Mouse (Mus musculus) stomach, postnatal 0 days (tissue): ENCODE results near the gene Sirt4. TPM values are rescaled to one million over a fixed set of nuclear protein-coding genes. Genes with fewer than 3 reads are reported as not detected.
"Not testable (repeated sequence)": the region's sequence is repeated elsewhere in the genome, so short reads cannot be mapped to it uniquely, and the experiment has no call there.

Source experiments
- ATAC-seq: fragments of 200-750 bp; cut with Nextera tagmentation; 2 replicates; pipeline ENCODE4 v1.8.0; 2017; ENCODE audit not compliant: low FRiP score, low TSS enrichment
- DNase-seq: peaks from one replicate; pipeline ENCODE4 v3.0.0-alpha.2; 2016; ENCODE audit warnings: low spot score
- H3K27ac ChIP-seq: fragments of 300-500 bp; sonication (generic); replicated peaks from 2 replicates; pipeline ENCODE4 v1.5.1; 2014; ENCODE audit warnings: mild to moderate bottlenecking, control low read depth
- H3K27me3 ChIP-seq: fragments of 300-500 bp; sonication (generic); 2 replicates; pipeline ENCODE4 v1.6.1; 2014; ENCODE audit warnings: low read length; ENCODE audit not compliant: control insufficient read depth, insufficient read depth
- H3K36me3 ChIP-seq: fragments of 300-500 bp; sonication (generic); 2 replicates; pipeline ENCODE4 v1.6.1; 2014; ENCODE audit warnings: low read length, mixed read lengths; ENCODE audit not compliant: control insufficient read depth, insufficient read depth
- H3K4me1 ChIP-seq: fragments of 300-500 bp; sonication (generic); replicated peaks from 2 replicates; pipeline ENCODE4 v1.6.1; 2014; ENCODE audit warnings: antibody characterized with exemption; ENCODE audit not compliant: control insufficient read depth, insufficient read depth
- H3K4me2 ChIP-seq: fragments of 300-500 bp; sonication (generic); replicated peaks from 2 replicates; pipeline ENCODE4 v1.6.1; 2014; ENCODE audit warnings: low read depth, mild to moderate bottlenecking, control low read depth, moderate library complexity
- H3K4me3 ChIP-seq: fragments of 300-500 bp; sonication (generic); 2 replicates; pipeline ENCODE4 v1.5.1; 2014; ENCODE audit warnings: low read depth, low read length, control low read depth
- H3K9ac ChIP-seq: fragments of 300-500 bp; sonication (generic); 2 replicates; pipeline ENCODE4 v1.6.1; 2014; ENCODE audit warnings: mild to moderate bottlenecking, low read length, control low read depth, mixed read lengths
- H3K9me3 ChIP-seq: fragments of 300-500 bp; sonication (generic); 2 replicates; pipeline ENCODE4 v1.6.1; 2016; ENCODE audit warnings: low read length; ENCODE audit not compliant: control insufficient read depth
- CTCF ChIP-seq: IDR thresholded peaks from 2 replicates; pipeline ENCODE4 v1.5.1; 2016; ENCODE audit warnings: antibody characterized with exemption, low read depth, mild to moderate bottlenecking, moderate library complexity
- EP300 ChIP-seq: optimal IDR thresholded peaks from 2 replicates; pipeline ENCODE3; 2016; ENCODE audit warnings: antibody characterized with exemption
- WGBS: fragments of 180-500 bp; shearing (Covaris S2); extraction: QIAGEN DNeasy Blood & Tissue Kit; methylation state at CpG from one replicate; pipeline ENCODE4 v1.1.7; 2014; 5-methylcytosine and 5-hydroxymethylcytosine counted together
- polyA plus RNA-seq: library from polyadenylated mRNA; unstranded; fragments of >200 nt; fragmentation: Nextera tagmentation; extraction: Ambion mirVana; gene quantifications from 2 replicates; pipeline ENCODE4 v1.2.1, GENCODE M21; 2015

Gene Sirt4
- polyA plus RNA-seq, 1 experiment from 2014 or later = 11.5 TPM

- H3K27me3 ChIP-seq = no peaks in the 10 kb centered on the region
- H3K9ac ChIP-seq = no peak overlapping the region
- no peak for DNase-seq
- TF ChIP-seq CTCF (no peak), EP300 (no peak)
- peaks cover 10% of the 10 kb centered on the region; the same call in 1 of the 2 replicates for H3K4me1 ChIP-seq
- H3K9me3 ChIP-seq = no peaks in the 10 kb centered on the region
- WGBS = 69% methylated on average over 15 of the region's 15 CpGs
- no peaks in the 10 kb centered on the region for H3K36me3 ChIP-seq
- H3K27ac ChIP-seq = peak overlapping the region; percentile 61; the same call in 1 of the 2 replicates
- H3K4me3 ChIP-seq = no peak overlapping the region
- ATAC-seq = no peak
- H3K4me2 ChIP-seq = no peak overlapping the region
Observed at GRCm38 (mm10) chr5:115522981-115523499, 38.5 kb upstream of the Sirt4 start.

- TF ChIP-seq CTCF (no peak), EP300 (no peak)
- Histone ChIP-seq H3K4me2 (no peak overlapping the region), H3K36me3 (no peaks in the 10 kb centered on the region), H3K9ac (no peak overlapping the region), H3K4me3 (no peak overlapping the region), H3K9me3 (no peaks in the 10 kb centered on the region), H3K27me3 (no peaks in the 10 kb centered on the region), H3K4me1 (peaks cover 10% of the 10 kb centered on the region; the same call in 1 of the 2 replicates), H3K27ac (peak overlapping the region; percentile 61; the same call in 1 of the 2 replicates)
- DNase-seq (no peak), ATAC-seq (no peak)
- 89% methylated on average over 4 of the region's 4 CpGs for WGBS
Observed at GRCm38 (mm10) chr5:115522531-115522930, 38.0 kb upstream of the Sirt4 start.

GRCm38 (mm10) chr5:115521553-115522461 lies 37.3 kb upstream of the Sirt4 start:
- H3K27ac ChIP-seq = peak overlapping the region; percentile 81
- no peaks in the 10 kb centered on the region for H3K27me3 ChIP-seq
- WGBS = 38% methylated on average over 20 of the region's 21 CpGs
- H3K4me3 ChIP-seq = no peak overlapping the region
- H3K9me3 ChIP-seq = no peaks in the 10 kb centered on the region
- DNase-seq = peak; percentile 71
- no peak overlapping the region for H3K9ac ChIP-seq
- peaks cover 10% of the 10 kb centered on the region; the same call in 1 of the 2 replicates for H3K4me1 ChIP-seq
- H3K4me2 ChIP-seq = peak overlapping the region; percentile 17; the same call in 1 of the 2 replicates
- no peak for TF ChIP-seq CTCF
- no peak for TF ChIP-seq EP300
- peak; percentile 69 for ATAC-seq
- H3K36me3 ChIP-seq = no peaks in the 10 kb centered on the region

GRCm38 (mm10) chr5:115520325-115520869 lies 35.9 kb upstream of the Sirt4 start:
- no peak for TF ChIP-seq CTCF
- TF ChIP-seq EP300 = no peak
- Histone ChIP-seq H3K27ac (peak overlapping the region; percentile 70), H3K36me3 (no peaks in the 10 kb centered on the region), H3K9ac (no peak overlapping the region), H3K4me3 (no peak overlapping the region), H3K4me1 (peaks cover 10% of the 10 kb centered on the region; the same call in 1 of the 2 replicates), H3K9me3 (no peaks in the 10 kb centered on the region), H3K4me2 (peak overlapping the region; percentile 15), H3K27me3 (no peaks in the 10 kb centered on the region)
- no peak for DNase-seq
- WGBS = 54% methylated on average over 21 of the region's 21 CpGs
- ATAC-seq = peak; percentile 28

GRCm38 (mm10) chr5:115518214-115518613 lies 33.7 kb upstream of the Sirt4 start:
- not testable (repeated sequence) for H3K4me2 ChIP-seq, H3K36me3 ChIP-seq, DNase-seq, H3K9me3 ChIP-seq, H3K27ac ChIP-seq, H3K27me3 ChIP-seq, H3K9ac ChIP-seq, H3K4me3 ChIP-seq, ATAC-seq
- H3K4me1 ChIP-seq = peaks cover 12% of the 10 kb centered on the region
- 93% methylated on average over 6 of the region's 8 CpGs for WGBS

- Histone ChIP-seq H3K36me3 (no peaks in the 10 kb centered on the region), H3K4me1 (peaks cover 11% of the 10 kb centered on the region), H3K27me3 (no peaks in the 10 kb centered on the region), H3K9ac (no peak overlapping the region), H3K9me3 (no peaks in the 10 kb centered on the region), H3K27ac (no peak overlapping the region), H3K4me2 (no peak overlapping the region), H3K4me3 (no peak overlapping the region)
- ATAC-seq = no peak
- no peak for DNase-seq
- no peak for TF ChIP-seq EP300
- WGBS = 89% methylated on average over 9 of the region's 9 CpGs
Observed at GRCm38 (mm10) chr5:115517501-115517900, 33.0 kb upstream of the Sirt4 start.
